Comparison of ENCODE assay signal across 8 mouse cellular contexts in genomic region chr7:35901942-35902381, GRCm38 (mm10).
DNase-seq lines count a peak whose midpoint lies in the region; ATAC-seq and TF ChIP-seq lines count a peak whose summit lies in the region.

No protein-coding gene starts in this region.

- H3K27ac ChIP-seq in bone marrow macrophage, adult 2 months (ENCODE audit: insufficient read depth, low read depth, low read length): no peak overlapping the region
- no peak overlapping the region for H3K27ac ChIP-seq in embryonic facial prominence, embryonic 14.5 days (replicated peaks; ENCODE audit: low read depth, low read length)
- no peak overlapping the region for H3K27ac ChIP-seq in heart, embryonic 12.5 days (ENCODE audit: poor library complexity, severe bottlenecking)
- no peak overlapping the region for H3K27ac ChIP-seq in kidney, embryonic 15.5 days
- H3K27ac ChIP-seq in liver, embryonic 12.5 days: no peak overlapping the region

- no peak for TF ChIP-seq POLR2A in bone marrow macrophage, adult 2 months (IDR thresholded peaks at IDR 0.05; ENCODE audit: borderline replicate concordance, low read depth, low read length)

- 3% methylated on average over 17 of the region's 17 CpGs for WGBS in embryonic facial prominence, embryonic 14.5 days
- 4% methylated on average over 17 of the region's 17 CpGs for WGBS in heart, embryonic 12.5 days
- WGBS in kidney, embryonic 15.5 days: 5% methylated on average over 17 of the region's 17 CpGs
- WGBS in liver, embryonic 12.5 days (ENCODE audit: insufficient replicate concordance): 6% methylated on average over 17 of the region's 17 CpGs

- H3K9me3 ChIP-seq in embryonic facial prominence, embryonic 14.5 days (ENCODE audit: control insufficient read depth, low read length): 0 out of 2 replicates have a peak, but pooled peaks cover 4% of the 10 kb centered on the region
- no peaks in the 10 kb centered on the region for H3K9me3 ChIP-seq in heart, embryonic 12.5 days (replicated peaks)
- no peaks in the 10 kb centered on the region for H3K9me3 ChIP-seq in kidney, embryonic 15.5 days (replicated peaks)
- no peaks in the 10 kb centered on the region for H3K9me3 ChIP-seq in liver, embryonic 12.5 days (replicated peaks)

- no peak overlapping the region for H3K4me3 ChIP-seq in bone marrow macrophage, adult 2 months (ENCODE audit: insufficient read depth, low read length)
- peak overlapping the region; percentile 15; the same call in 1 of the 2 replicates for H3K4me3 ChIP-seq in embryonic facial prominence, embryonic 14.5 days (ENCODE audit: low read depth, low read length)
- peak overlapping the region; percentile 22; the same call in 1 of the 2 replicates for H3K4me3 ChIP-seq in heart, embryonic 12.5 days
- H3K4me3 ChIP-seq in kidney, embryonic 15.5 days (replicated peaks): 0 out of 2 replicates have a peak overlapping the region, but pooled peaks have one; percentile 10
- H3K4me3 ChIP-seq in liver, embryonic 12.5 days: no peak overlapping the region

- H3K36me3 ChIP-seq in embryonic facial prominence, embryonic 14.5 days (ENCODE audit: control insufficient read depth, insufficient read depth, low read length): no peaks in the 10 kb centered on the region
- no peaks in the 10 kb centered on the region for H3K36me3 ChIP-seq in heart, embryonic 12.5 days
- H3K36me3 ChIP-seq in kidney, embryonic 15.5 days: no peaks in the 10 kb centered on the region
- no peaks in the 10 kb centered on the region for H3K36me3 ChIP-seq in liver, embryonic 12.5 days

- peak overlapping the region; percentile 41 for H3K4me2 ChIP-seq in embryonic facial prominence, embryonic 14.5 days (ENCODE audit: low read depth, low read length)
- peak overlapping the region; percentile 59 for H3K4me2 ChIP-seq in heart, embryonic 12.5 days
- peak overlapping the region; percentile 46 for H3K4me2 ChIP-seq in kidney, embryonic 15.5 days
- peak overlapping the region; percentile 31; the same call in 1 of the 2 replicates for H3K4me2 ChIP-seq in liver, embryonic 12.5 days

- H3K9ac ChIP-seq in embryonic facial prominence, embryonic 14.5 days (ENCODE audit: low read depth, low read length): no peak overlapping the region
- H3K9ac ChIP-seq in heart, embryonic 12.5 days: no peak overlapping the region
- H3K9ac ChIP-seq in kidney, embryonic 15.5 days: no peak overlapping the region
- H3K9ac ChIP-seq in liver, embryonic 12.5 days: no peak overlapping the region

- no peaks in the 10 kb centered on the region for H3K27me3 ChIP-seq in embryonic facial prominence, embryonic 14.5 days (replicated peaks; ENCODE audit: control insufficient read depth, insufficient read depth, low read length)
- H3K27me3 ChIP-seq in heart, embryonic 12.5 days (replicated peaks): peaks cover 2% of the 10 kb centered on the region; the same call in 1 of the 2 replicates
- peaks cover 9% of the 10 kb centered on the region; the same call in 1 of the 2 replicates for H3K27me3 ChIP-seq in kidney, embryonic 15.5 days
- no peaks in the 10 kb centered on the region for H3K27me3 ChIP-seq in liver, embryonic 12.5 days (replicated peaks)

- DNase-seq in CD4-positive helper T cell, adult 2 months (ENCODE audit: low read depth, low spot score): peak; percentile 29
- peak; percentile 39 for DNase-seq in embryonic facial prominence, embryonic 14.5 days (ENCODE audit: low spot score)
- DNase-seq in neural tube, embryonic 10.5 days (ENCODE audit: extremely low spot score, low spot score): peak; percentile 80
- peak; percentile 88 for DNase-seq in testis, postnatal 10 days (ENCODE audit: low spot score)

- 0 out of 2 replicates have a peak, but pooled peaks have one; percentile 18 for ATAC-seq in embryonic facial prominence, embryonic 14.5 days (ENCODE audit: low read depth)
- ATAC-seq in heart, embryonic 12.5 days (ENCODE audit: insufficient number of reproducible peaks, low FRiP score): no peak
- peak; percentile 49; the same call in 1 of the 2 replicates for ATAC-seq in kidney, embryonic 15.5 days (replicated peaks; ENCODE audit: low FRiP score)
- ATAC-seq in liver, embryonic 12.5 days: no peak

- TF ChIP-seq CTCF in bone marrow macrophage, adult 2 months (IDR thresholded peaks at IDR 0.05; ENCODE audit: low read depth, low read length): peak; percentile 16; the same call in 1 of the 2 replicates

- H3K4me1 ChIP-seq in bone marrow macrophage, adult 2 months (ENCODE audit: control insufficient read depth, insufficient read depth, low read length): no peaks in the 10 kb centered on the region
- no peaks in the 10 kb centered on the region for H3K4me1 ChIP-seq in embryonic facial prominence, embryonic 14.5 days (ENCODE audit: control insufficient read depth, insufficient read depth, low read length)
- H3K4me1 ChIP-seq in heart, embryonic 12.5 days (replicated peaks): peaks cover 4% of the 10 kb centered on the region; the same call in 1 of the 2 replicates
- peaks cover 21% of the 10 kb centered on the region for H3K4me1 ChIP-seq in kidney, embryonic 15.5 days
- H3K4me1 ChIP-seq in liver, embryonic 12.5 days: no peaks in the 10 kb centered on the region

Comparison
In these comparisons a context has a peak if more than half of its experiments do, and no peak if none do; other contexts are left out.
1. DNase-seq: peak in every context shown above with its lines; median percentile 88 in testis, postnatal 10 days; 80 in neural tube, embryonic 10.5 days; 39 in embryonic facial prominence, embryonic 14.5 days; 29 in CD4-positive helper T cell, adult 2 months.
2. H3K4me3 ChIP-seq: peak in embryonic facial prominence, embryonic 14.5 days (single experiment), heart, embryonic 12.5 days (single experiment) and kidney, embryonic 15.5 days (single experiment); none in bone marrow macrophage, adult 2 months (single experiment) and liver, embryonic 12.5 days (single experiment).
3. ATAC-seq: peak in embryonic facial prominence, embryonic 14.5 days (single experiment) and kidney, embryonic 15.5 days (single experiment); none in heart, embryonic 12.5 days (single experiment) and liver, embryonic 12.5 days (single experiment).
4. Peak in every context shown above with its lines, with median percentiles within 50 percentile points of each other: H3K4me2 ChIP-seq.